Mouse (Mus musculus) spleen, adult 2 months (tissue): ENCODE data around the gene 5430427O19Rik.

Source experiments
- CTCF ChIP-seq: fragments of 200-500 bp; IDR thresholded peaks from 2 replicates; pipeline ENCODE4 v1.5.1; 2011; ENCODE audit warnings: mild to moderate bottlenecking, inconsistent platforms; ENCODE audit not compliant: insufficient read depth, insufficient read length, insufficient replicate concordance; ENCODE audit errors: extremely low read depth
- POLR2A ChIP-seq: fragments of 200-500 bp; IDR thresholded peaks from 2 replicates; pipeline ENCODE4 v1.6.1; 2011; ENCODE audit warnings: low read depth, low read length, inconsistent platforms

DNA sequence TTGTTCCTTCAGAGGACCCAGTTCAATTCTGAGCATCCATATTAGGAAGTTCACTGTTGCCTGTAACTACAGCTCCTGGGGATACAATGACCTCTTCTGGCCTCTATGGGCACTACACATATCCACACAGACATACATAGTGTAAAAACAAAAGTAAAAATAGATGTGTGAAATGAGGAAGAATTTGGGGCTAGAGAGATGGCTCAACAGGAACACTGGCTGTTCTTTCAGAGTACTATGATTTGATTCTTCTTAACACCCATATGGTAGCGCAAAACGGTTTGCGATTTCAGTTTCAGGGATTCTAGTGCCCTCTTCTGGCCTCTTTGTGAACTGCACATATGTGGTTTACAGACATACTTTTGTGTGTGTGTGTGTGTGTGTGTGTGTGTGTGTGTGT, 48.9 kb downstream of the 5430427O19Rik start:
- TF ChIP-seq CTCF (peak; percentile 15; the same call in 1 of the 2 replicates), POLR2A (no peak)
